Mouse (Mus musculus) monocyte, adult 59 days (primary cell): ENCODE data around the gene Nos2. TPM values are rescaled to one million over a fixed set of nuclear protein-coding genes. Genes with fewer than 3 reads are reported as not detected.

Experiments
- total RNA-seq, 2 experiments: library from RNA; stranded (reverse); gene quantifications; one replicate each; pipeline ENCODE4 v1.2.4; 2023

Nos2 gene
- total RNA-seq: not detected

DNA sequence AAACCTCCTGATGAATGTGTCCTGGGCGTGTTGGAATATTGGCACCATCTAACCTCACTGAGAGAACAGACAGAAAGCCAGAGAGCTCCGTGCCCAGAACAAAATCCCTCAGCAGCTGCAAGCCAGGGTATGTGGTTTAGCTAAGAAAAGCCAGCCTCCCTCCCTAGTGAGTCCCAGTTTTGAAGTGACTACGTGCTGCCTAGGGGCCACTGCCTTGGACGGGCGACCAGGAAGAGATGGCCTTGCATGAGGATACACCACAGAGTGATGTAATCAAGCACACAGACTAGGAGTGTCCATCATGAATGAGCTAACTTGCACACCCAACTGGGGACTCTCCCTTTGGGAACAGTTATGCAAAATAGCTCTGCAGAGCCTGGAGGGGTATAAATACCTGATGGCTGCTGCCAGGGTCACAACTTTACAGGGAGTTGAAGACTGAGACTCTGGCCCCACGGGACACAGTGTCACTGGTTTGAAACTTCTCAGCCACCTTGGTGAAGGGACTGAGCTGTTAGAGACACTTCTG, at the start of gene Nos2:
Gene Nos2, plus strand, starts transcription at position 377 of the 529 bp plus-strand sequence.

DNA sequence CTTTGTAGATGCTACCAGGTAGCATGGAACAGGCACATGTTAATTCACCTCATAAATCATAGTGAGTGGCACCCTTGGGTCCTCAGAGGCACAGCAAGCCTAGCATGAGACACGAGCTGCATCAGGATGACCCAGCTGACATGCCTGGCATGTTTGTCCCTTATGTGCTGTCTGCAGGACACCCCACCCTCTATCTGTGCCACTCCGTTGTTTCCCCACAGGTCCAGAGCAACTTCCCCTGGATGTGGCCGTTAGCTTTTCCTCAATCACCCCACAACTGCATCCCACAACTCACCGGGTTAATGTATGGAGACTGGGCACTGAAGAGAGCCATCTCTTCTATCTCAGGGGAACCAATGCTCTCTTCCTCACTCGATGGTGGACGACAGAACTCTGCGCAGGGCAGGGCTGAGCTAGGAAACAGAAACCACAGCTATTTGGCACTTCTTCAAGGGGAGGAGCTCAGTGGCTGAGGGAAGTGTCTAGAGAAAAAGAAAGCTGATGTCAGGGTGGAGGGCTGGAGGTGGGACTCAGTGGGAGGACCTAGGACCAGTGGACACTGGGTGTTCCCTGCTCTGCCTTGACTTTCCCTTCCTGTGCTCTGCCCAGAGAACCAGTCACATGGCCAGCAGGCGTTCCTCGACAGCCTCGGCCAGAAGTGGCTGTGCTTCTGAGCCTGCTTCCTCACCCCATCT, 64.0 kb downstream of the Nos2 start, which contains the start of gene Lgals9:
Gene Lgals9, minus strand, starts transcription at position 464 of the 695 bp plus-strand sequence.

Other genes starting within 250 kb of the Nos2 start
- 10 to 100 TPM; 15.1 to 16.1 TPM for gene Nlk, start 223.4 kb upstream of the Nos2 start, total RNA-seq
- 10 to 100 TPM; 10.7 to 12.2 TPM for gene Ccnq, start 169.1 kb upstream of the Nos2 start, total RNA-seq
- gene Lyrm9, start 94.2 kb upstream of the Nos2 start, total RNA-seq: 1 to 10 TPM; 2.3 to 3.7 TPM
- gene Lgals9, start 64.2 kb downstream of the Nos2 start, total RNA-seq: 100 to 1,000 TPM; 104 to 109 TPM
- gene Ksr1, start 225.6 kb downstream of the Nos2 start, total RNA-seq: 10 to 100 TPM; 17.9 to 19.5 TPM